Mouse (Mus musculus) hindbrain, embryonic 13.5 days (tissue): ENCODE results near the gene Sohlh1. TPM values are rescaled to one million over a fixed set of nuclear protein-coding genes. Genes with fewer than 3 reads are reported as not detected.

Experiments used
- ATAC-seq: fragments of 200-750 bp; cut with Nextera tagmentation; 2 replicates; pipeline ENCODE4 v1.8.0; 2017; ENCODE audit warnings: moderate TSS enrichment; ENCODE audit not compliant: low FRiP score
- H3K27ac ChIP-seq: fragments of 300-500 bp; sonication (generic); 2 replicates; pipeline ENCODE4 v1.5.1; 2015; ENCODE audit warnings: inconsistent platforms, mild to moderate bottlenecking, moderate library complexity
- H3K27me3 ChIP-seq: fragments of 300-500 bp; sonication (generic); 2 replicates; pipeline ENCODE4 v1.6.1; 2015; ENCODE audit warnings: mild to moderate bottlenecking, inconsistent platforms
- H3K36me3 ChIP-seq: fragments of 300-500 bp; sonication (generic); 2 replicates; pipeline ENCODE4 v1.6.1; 2015; ENCODE audit warnings: mild to moderate bottlenecking, inconsistent platforms
- H3K4me1 ChIP-seq: fragments of 300-500 bp; sonication (generic); replicated peaks from 2 replicates; pipeline ENCODE4 v1.6.1; 2015; ENCODE audit warnings: inconsistent platforms
- H3K4me2 ChIP-seq: fragments of 300-500 bp; sonication (generic); 2 replicates; pipeline ENCODE4 v1.6.1; 2015; ENCODE audit warnings: inconsistent platforms, mild to moderate bottlenecking, moderate library complexity
- H3K4me3 ChIP-seq: fragments of 300-500 bp; sonication (generic); 2 replicates; pipeline ENCODE4 v1.5.1; 2015; ENCODE audit warnings: mild to moderate bottlenecking, inconsistent platforms
- H3K9ac ChIP-seq: fragments of 300-500 bp; sonication (generic); 2 replicates; pipeline ENCODE4 v1.6.1; 2015; ENCODE audit warnings: mild to moderate bottlenecking, inconsistent platforms
- H3K9me3 ChIP-seq: fragments of 300-500 bp; sonication (generic); 2 replicates; pipeline ENCODE4 v1.6.1; 2016; ENCODE audit warnings: inconsistent platforms
- WGBS: fragments of 180-500 bp; shearing (Covaris S2); methylation state at CpG from one replicate; pipeline ENCODE4 v1.1.7; 2015; 5-methylcytosine and 5-hydroxymethylcytosine counted together
- polyA plus RNA-seq: library from polyadenylated mRNA; unstranded; fragments of >200 nt; fragmentation: Nextera tagmentation; extraction: Ambion mirVana; gene quantifications from 2 replicates; pipeline ENCODE4 v1.2.1, GENCODE M21; 2015

Gene Sohlh1
- polyA plus RNA-seq, result not detected in 2 replicates

GRCm38 (mm10) chr2:25847226-25847625 lies at the start of gene Sohlh1:
Sohlh1 (minus strand) TSS chr2:25847248.
- WGBS, result 86% methylated on average over 15 of the region's 16 CpGs
- Histone ChIP-seq H3K27me3 (no peaks in the 10 kb centered on the region), H3K9me3 (no peaks in the 10 kb centered on the region), H3K4me2 (no peak within 1 kb of the TSS), H3K4me3 (no peak within 1 kb of the TSS), H3K4me1 (no peaks in the 10 kb centered on the region; the same call in 1 of the 2 replicates), H3K27ac (no peak within 1 kb of the TSS), H3K9ac (no peak within 1 kb of the TSS), H3K36me3 (no peaks in the 10 kb centered on the region)
- ATAC-seq, result no peak

DNA sequence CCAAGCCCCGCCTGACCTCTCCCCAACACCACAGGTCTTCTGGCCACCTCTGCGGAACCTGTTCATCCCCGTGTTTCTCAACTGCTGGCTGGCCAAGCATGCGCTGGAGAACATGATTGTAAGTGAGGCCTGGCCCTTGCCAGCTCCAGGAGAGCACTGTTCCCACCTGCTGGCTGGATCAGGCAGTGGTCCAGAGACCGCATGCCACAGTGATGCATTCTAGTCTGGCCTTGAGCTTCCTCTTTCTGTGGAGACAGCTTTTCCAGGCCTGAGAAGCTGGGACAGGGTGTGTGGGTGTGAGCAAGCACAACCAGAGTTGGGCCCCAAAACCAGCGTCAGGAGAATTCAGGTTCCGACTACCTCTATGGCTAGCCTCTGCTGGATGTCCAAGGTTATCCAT lies 45.4 kb upstream of the Sohlh1 start:
- no peaks in the 10 kb centered on the region for H3K27me3 ChIP-seq
- 92% methylated on average over 7 of the region's 7 CpGs for WGBS
- ATAC-seq, result no peak
- H3K9me3 ChIP-seq, result no peaks in the 10 kb centered on the region
- no peak overlapping the region for H3K9ac ChIP-seq
- H3K4me1 ChIP-seq, result no peaks in the 10 kb centered on the region
- H3K36me3 ChIP-seq, result no peaks in the 10 kb centered on the region; the same call in 1 of the 2 replicates
- H3K4me3 ChIP-seq, result no peak overlapping the region
- H3K27ac ChIP-seq, result no peak overlapping the region
- no peak overlapping the region for H3K4me2 ChIP-seq

GRCm38 (mm10) chr2:25888144-25888543 lies 41.1 kb upstream of the Sohlh1 start:
- no peak overlapping the region for H3K27ac ChIP-seq
- WGBS, result 69% methylated on average over 5 of the region's 5 CpGs
- H3K4me1 ChIP-seq, result no peaks in the 10 kb centered on the region
- no peaks in the 10 kb centered on the region; the same call in 1 of the 2 replicates for H3K36me3 ChIP-seq
- no peak overlapping the region for H3K4me2 ChIP-seq
- H3K9me3 ChIP-seq, result no peaks in the 10 kb centered on the region
- H3K27me3 ChIP-seq, result no peaks in the 10 kb centered on the region
- H3K9ac ChIP-seq, result no peak overlapping the region
- no peak for ATAC-seq
- H3K4me3 ChIP-seq, result no peak overlapping the region

DNA sequence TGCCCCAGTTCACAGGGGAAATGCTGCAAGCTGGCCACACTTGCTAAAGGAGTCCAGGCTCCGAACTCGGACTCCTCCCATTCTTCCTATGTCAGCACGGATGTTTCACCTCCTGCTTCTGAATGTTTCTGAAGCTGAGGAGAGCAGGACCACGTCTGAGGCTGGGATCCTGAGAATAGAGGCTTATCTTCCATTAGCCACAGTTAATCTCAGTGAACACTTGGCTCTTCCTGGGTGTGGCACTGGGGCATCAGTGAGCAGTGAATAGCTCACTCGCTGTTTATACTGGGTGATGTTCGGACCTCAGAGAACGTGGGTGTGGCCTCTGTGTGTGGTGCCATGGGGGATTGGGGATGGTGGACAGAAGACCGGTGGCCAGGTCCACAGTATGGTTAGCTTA lies 40.2 kb upstream of the Sohlh1 start:
- no peak overlapping the region for H3K9ac ChIP-seq
- no peak overlapping the region for H3K27ac ChIP-seq
- H3K36me3 ChIP-seq, result no peaks in the 10 kb centered on the region
- no peak overlapping the region for H3K4me2 ChIP-seq
- no peaks in the 10 kb centered on the region for H3K27me3 ChIP-seq
- no peaks in the 10 kb centered on the region for H3K4me1 ChIP-seq
- no peak for ATAC-seq
- no peak overlapping the region for H3K4me3 ChIP-seq
- WGBS, result 80% methylated on average over 8 of the region's 8 CpGs
- H3K9me3 ChIP-seq, result no peaks in the 10 kb centered on the region

DNA sequence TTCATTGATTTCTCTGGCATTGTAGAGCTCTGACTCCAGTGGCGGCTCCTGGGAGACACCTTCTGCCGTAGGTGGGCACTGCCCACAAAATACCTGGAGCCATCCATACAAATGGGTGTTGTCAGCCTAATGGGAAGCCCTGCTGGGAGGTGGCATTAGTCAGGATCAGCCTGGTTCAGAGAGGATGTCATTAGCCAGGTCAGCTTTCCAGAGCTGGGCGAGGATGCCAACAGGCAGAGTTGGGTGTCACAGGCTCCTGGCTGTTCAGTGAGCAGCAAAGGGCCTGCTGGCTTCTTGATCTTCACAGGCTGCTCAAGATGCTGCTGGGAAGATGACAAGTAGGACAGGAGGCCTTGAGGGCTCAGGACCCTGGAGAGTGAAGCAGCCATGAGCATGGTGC lies 37.7 kb upstream of the Sohlh1 start:
- H3K4me3 ChIP-seq, result no peak overlapping the region

DNA sequence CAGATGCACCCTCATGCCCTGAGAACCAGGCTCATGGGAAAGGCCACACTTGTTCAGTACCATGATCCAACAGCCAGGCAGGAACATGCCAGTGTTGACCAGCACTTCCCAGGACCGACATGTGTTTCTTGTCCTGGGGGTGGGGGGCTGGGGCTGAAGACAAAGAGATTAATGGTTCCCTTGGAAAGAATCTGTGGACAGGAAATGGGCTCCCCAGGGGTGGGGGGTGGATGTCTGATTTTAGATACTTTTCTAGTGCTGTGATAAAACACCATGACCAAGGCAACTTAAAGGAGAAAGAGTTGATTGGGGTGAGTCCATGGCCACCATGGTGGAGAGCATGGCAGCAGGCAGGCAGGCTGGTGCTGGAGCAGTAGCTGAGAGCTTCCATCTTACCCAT lies 35.2 kb upstream of the Sohlh1 start:
- Histone ChIP-seq H3K36me3 (no peaks in the 10 kb centered on the region), H3K4me3 (no peak overlapping the region), H3K27ac (no peak overlapping the region), H3K9me3 (no peaks in the 10 kb centered on the region), H3K4me1 (peaks cover 20% of the 10 kb centered on the region), H3K9ac (no peak overlapping the region), H3K4me2 (no peak overlapping the region), H3K27me3 (peaks cover 21% of the 10 kb centered on the region)
- 48% methylated on average over 1 of the region's 1 CpGs for WGBS
- ATAC-seq, result no peak

More for the DNA sequence above, 37.7 kb upstream of the Sohlh1 start:
- Histone ChIP-seq H3K9me3 (no peaks in the 10 kb centered on the region), H3K27me3 (no peaks in the 10 kb centered on the region), H3K36me3 (no peaks in the 10 kb centered on the region), H3K27ac (no peak overlapping the region), H3K9ac (no peak overlapping the region), H3K4me1 (no peaks in the 10 kb centered on the region), H3K4me2 (no peak overlapping the region)
- no peak for ATAC-seq
- 94% methylated on average over 3 of the region's 3 CpGs for WGBS

DNA sequence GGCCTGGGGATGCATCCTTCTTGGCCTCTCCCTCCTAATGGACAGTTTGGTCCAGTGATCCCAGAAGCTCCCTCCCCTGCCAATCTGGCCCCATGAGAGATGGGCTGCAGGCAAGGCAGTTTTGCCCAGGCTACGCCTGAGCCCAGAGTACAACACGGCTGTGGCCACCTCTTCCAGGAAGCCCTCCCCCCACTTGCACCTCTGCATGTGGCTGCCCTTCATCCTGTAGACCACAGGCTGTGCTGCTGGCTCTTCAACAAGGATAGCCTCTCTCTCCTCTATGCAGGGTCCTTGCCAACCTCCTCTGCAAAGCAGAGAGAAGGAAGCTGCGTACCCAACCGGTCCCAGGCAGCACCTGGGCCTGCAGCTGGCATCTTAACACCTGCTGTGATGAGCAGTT lies 32.0 kb upstream of the Sohlh1 start:
- Histone ChIP-seq H3K4me1 (peaks cover 21% of the 10 kb centered on the region), H3K4me2 (no peak overlapping the region), H3K9me3 (no peaks in the 10 kb centered on the region; the same call in 1 of the 2 replicates), H3K27ac (no peak overlapping the region), H3K4me3 (no peak overlapping the region), H3K9ac (no peak overlapping the region), H3K27me3 (peaks cover 38% of the 10 kb centered on the region), H3K36me3 (no peaks in the 10 kb centered on the region)
- 66% methylated on average over 4 of the region's 4 CpGs for WGBS
- no peak for ATAC-seq

GRCm38 (mm10) chr2:25878516-25878915 lies 31.5 kb upstream of the Sohlh1 start:
- peaks cover 21% of the 10 kb centered on the region for H3K4me1 ChIP-seq
- 83% methylated on average over 2 of the region's 2 CpGs for WGBS
- peak overlapping the region; percentile 59 for H3K4me3 ChIP-seq
- H3K9ac ChIP-seq, result peak overlapping the region; percentile 85
- peak overlapping the region; percentile 81 for H3K4me2 ChIP-seq
- no peak for ATAC-seq
- H3K36me3 ChIP-seq, result no peaks in the 10 kb centered on the region
- H3K27me3 ChIP-seq, result peaks cover 38% of the 10 kb centered on the region
- no peaks in the 10 kb centered on the region; the same call in 1 of the 2 replicates for H3K9me3 ChIP-seq
- no peak overlapping the region for H3K27ac ChIP-seq

GRCm38 (mm10) chr2:25877736-25878268 lies 30.8 kb upstream of the Sohlh1 start:
- H3K9me3 ChIP-seq, result no peaks in the 10 kb centered on the region; the same call in 1 of the 2 replicates
- WGBS, result 2% methylated on average over 34 of the region's 49 CpGs
- peaks cover 38% of the 10 kb centered on the region for H3K27me3 ChIP-seq
- H3K4me1 ChIP-seq, result peaks cover 21% of the 10 kb centered on the region
- peak; percentile 72 for ATAC-seq
- H3K27ac ChIP-seq, result peak overlapping the region; percentile 40; the same call in 1 of the 2 replicates
- peak overlapping the region; percentile 81 for H3K4me2 ChIP-seq
- peak overlapping the region; percentile 85 for H3K9ac ChIP-seq
- H3K4me3 ChIP-seq, result peak overlapping the region; percentile 59
- no peaks in the 10 kb centered on the region for H3K36me3 ChIP-seq

- Histone ChIP-seq H3K4me2 (peak overlapping the region; percentile 81), H3K27me3 (peaks cover 38% of the 10 kb centered on the region), H3K9me3 (no peaks in the 10 kb centered on the region; the same call in 1 of the 2 replicates), H3K9ac (peak overlapping the region; percentile 85), H3K36me3 (no peaks in the 10 kb centered on the region), H3K4me3 (peak overlapping the region; percentile 59), H3K4me1 (peaks cover 21% of the 10 kb centered on the region), H3K27ac (no peak overlapping the region)
- WGBS, result 25% methylated on average over 7 of the region's 7 CpGs
- ATAC-seq, result peak; percentile 29; the same call in 1 of the 2 replicates
Observed at GRCm38 (mm10) chr2:25877250-25877735, 30.2 kb upstream of the Sohlh1 start.

DNA sequence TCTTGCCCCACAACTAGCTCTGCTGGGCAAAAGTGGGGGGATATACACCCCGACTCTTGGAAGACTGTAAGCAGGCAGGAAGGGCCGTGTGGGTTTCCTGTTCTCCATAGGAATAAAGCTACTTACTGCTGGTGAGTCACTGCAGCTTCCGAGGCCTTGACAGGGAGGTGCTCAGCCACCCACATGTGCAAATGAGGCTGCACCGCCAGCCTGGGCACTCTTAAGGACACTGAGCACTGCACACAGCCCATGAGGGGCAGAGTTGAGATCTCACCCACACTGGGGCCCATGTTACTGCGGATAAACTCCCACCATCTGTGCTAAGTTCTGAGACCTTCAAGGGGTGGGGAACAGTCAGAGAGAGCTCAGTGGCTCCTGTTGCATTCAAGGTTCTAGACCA lies 19.6 kb upstream of the Sohlh1 start:
- H3K36me3 ChIP-seq, result no peaks in the 10 kb centered on the region
- H3K4me1 ChIP-seq, result peaks cover 44% of the 10 kb centered on the region
- peaks cover 43% of the 10 kb centered on the region for H3K27me3 ChIP-seq
- ATAC-seq, result no peak
- no peak overlapping the region for H3K4me3 ChIP-seq
- H3K9ac ChIP-seq, result no peak overlapping the region
- H3K4me2 ChIP-seq, result no peak overlapping the region
- no peaks in the 10 kb centered on the region for H3K9me3 ChIP-seq
- WGBS, result 63% methylated on average over 5 of the region's 5 CpGs
- H3K27ac ChIP-seq, result no peak overlapping the region

DNA sequence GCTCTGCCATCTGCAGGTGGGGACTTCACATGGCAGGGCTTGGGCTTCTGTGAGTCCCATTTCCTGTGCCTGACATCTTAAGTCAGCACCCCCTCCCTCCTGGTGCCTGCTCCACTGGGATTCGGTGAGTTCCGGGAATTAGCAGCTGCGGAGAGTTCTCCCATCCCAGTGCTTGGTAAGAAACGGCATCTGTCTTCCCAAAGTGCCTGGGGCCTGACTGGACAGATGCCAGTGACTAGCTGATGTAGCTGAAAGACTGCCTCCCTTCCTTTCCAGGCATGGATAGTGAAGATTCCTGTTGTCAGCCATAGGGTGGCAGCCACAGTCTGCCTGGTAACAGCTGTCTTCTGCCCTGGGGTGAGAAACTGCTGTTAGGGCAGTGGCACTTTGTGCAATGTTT lies 18.4 kb upstream of the Sohlh1 start:
- WGBS, result 14% methylated on average over 4 of the region's 4 CpGs
- Histone ChIP-seq H3K4me2 (no peak overlapping the region), H3K4me3 (no peak overlapping the region), H3K27me3 (peaks cover 43% of the 10 kb centered on the region), H3K27ac (peak overlapping the region; percentile 18; the same call in 1 of the 2 replicates), H3K4me1 (peaks cover 44% of the 10 kb centered on the region), H3K9ac (no peak overlapping the region), H3K9me3 (no peaks in the 10 kb centered on the region), H3K36me3 (no peaks in the 10 kb centered on the region)
- peak; percentile 30; the same call in 1 of the 2 replicates for ATAC-seq

DNA sequence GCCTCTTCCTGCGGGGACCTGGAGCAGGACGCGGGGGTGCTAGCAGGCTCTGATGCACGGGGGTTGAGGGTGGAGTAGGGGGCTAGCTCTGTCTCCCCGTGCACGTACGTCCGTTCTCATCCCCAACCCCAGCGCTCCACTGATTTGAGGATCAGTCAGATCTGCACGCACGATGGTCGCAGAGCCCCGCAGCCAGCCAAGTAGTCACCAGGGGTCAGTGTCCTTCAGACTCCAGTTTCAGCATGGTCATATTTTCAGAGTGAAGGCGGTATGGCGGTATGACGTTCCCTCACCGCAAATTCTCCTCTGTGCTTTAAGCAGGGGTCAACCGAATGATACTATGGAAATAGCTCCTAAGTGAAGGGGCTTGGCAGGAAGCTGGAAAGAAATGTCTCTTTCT lies 17.2 kb upstream of the Sohlh1 start:
- ATAC-seq, result no peak
- peaks cover 43% of the 10 kb centered on the region for H3K27me3 ChIP-seq

More for the DNA sequence above, 17.2 kb upstream of the Sohlh1 start:
- Histone ChIP-seq H3K27ac (no peak overlapping the region), H3K4me2 (peak overlapping the region; percentile 97), H3K4me1 (peaks cover 44% of the 10 kb centered on the region), H3K9ac (peak overlapping the region; percentile 74), H3K9me3 (no peaks in the 10 kb centered on the region), H3K36me3 (no peaks in the 10 kb centered on the region), H3K4me3 (peak overlapping the region; percentile 57)
- 4% methylated on average over 18 of the region's 18 CpGs for whole genome bisulfite sequencing
